Mouse (Mus musculus) heart, embryonic 12.5 days (tissue): ENCODE data around the gene Ankrd50. TPM values are rescaled to one million over a fixed set of nuclear protein-coding genes. Genes with fewer than 3 reads are reported as not detected.

Experiments used
- ATAC-seq: fragments of 200-750 bp; cut with Nextera tagmentation; 2 replicates; pipeline ENCODE4 v1.8.0; 2017; ENCODE audit warnings: moderate TSS enrichment, moderate library complexity; ENCODE audit not compliant: insufficient number of reproducible peaks, low FRiP score
- H3K27ac ChIP-seq: fragments of 300-500 bp; sonication (generic); 2 replicates; pipeline ENCODE4 v1.5.1; 2016; ENCODE audit warnings: mild to moderate bottlenecking, moderate library complexity; ENCODE audit not compliant: poor library complexity, severe bottlenecking
- H3K27me3 ChIP-seq: fragments of 300-500 bp; sonication (generic); replicated peaks from 2 replicates; pipeline ENCODE4 v1.6.1; 2016; ENCODE audit warnings: mild to moderate bottlenecking, moderate library complexity
- H3K36me3 ChIP-seq: fragments of 300-500 bp; sonication (generic); 2 replicates; pipeline ENCODE4 v1.6.1; 2016; ENCODE audit warnings: mild to moderate bottlenecking, moderate library complexity
- H3K4me1 ChIP-seq: fragments of 300-500 bp; sonication (generic); replicated peaks from 2 replicates; pipeline ENCODE4 v1.6.1; 2016; ENCODE audit warnings: mild to moderate bottlenecking
- H3K4me2 ChIP-seq: fragments of 300-500 bp; sonication (generic); 2 replicates; pipeline ENCODE4 v1.6.1; 2016; ENCODE audit warnings: mild to moderate bottlenecking, moderate library complexity
- H3K4me3 ChIP-seq: fragments of 300-500 bp; sonication (generic); 2 replicates; pipeline ENCODE4 v1.5.1; 2016; ENCODE audit warnings: mild to moderate bottlenecking
- H3K9ac ChIP-seq: fragments of 300-500 bp; sonication (generic); 2 replicates; pipeline ENCODE4 v1.6.1; 2016; ENCODE audit warnings: mild to moderate bottlenecking, moderate library complexity
- H3K9me3 ChIP-seq: fragments of 300-500 bp; sonication (generic); replicated peaks from 2 replicates; pipeline ENCODE4 v1.6.1; 2016; ENCODE audit warnings: mild to moderate bottlenecking, moderate library complexity
- WGBS: fragments of 180-500 bp; shearing (Covaris S2); methylation state at CpG from one replicate; pipeline ENCODE4 v1.1.7; 2016; 5-methylcytosine and 5-hydroxymethylcytosine counted together
- polyA plus RNA-seq: library from polyadenylated mRNA; unstranded; fragments of >200 nt; fragmentation: Nextera tagmentation; extraction: Ambion mirVana; gene quantifications from 2 replicates; pipeline ENCODE4 v1.2.1, GENCODE M21; 2016

Ankrd50 gene
- polyA plus RNA-seq = 27.3 and 32.4 TPM in 2 replicates

- H3K4me1 ChIP-seq = peaks cover 31% of the 10 kb centered on the region
- peak within 1 kb of the TSS; percentile 98 for H3K9ac ChIP-seq
- H3K9me3 ChIP-seq = no peaks in the 10 kb centered on the region
- peak within 1 kb of the TSS; percentile 73 for H3K4me2 ChIP-seq
- ATAC-seq = peak; percentile 98
- WGBS = under 1% methylated on average over 79 of the region's 81 CpGs
- no peaks in the 10 kb centered on the region for H3K27me3 ChIP-seq
- H3K36me3 ChIP-seq = peaks cover 20% of the 10 kb centered on the region
- peak within 1 kb of the TSS; percentile 92 for H3K4me3 ChIP-seq
- peak within 1 kb of the TSS; percentile 90 for H3K27ac ChIP-seq
Observed at GRCm38 (mm10) chr3:38484191-38485106, at the start of gene Ankrd50. Gene Ankrd50 (minus strand): TSS chr3:38484844.

DNA sequence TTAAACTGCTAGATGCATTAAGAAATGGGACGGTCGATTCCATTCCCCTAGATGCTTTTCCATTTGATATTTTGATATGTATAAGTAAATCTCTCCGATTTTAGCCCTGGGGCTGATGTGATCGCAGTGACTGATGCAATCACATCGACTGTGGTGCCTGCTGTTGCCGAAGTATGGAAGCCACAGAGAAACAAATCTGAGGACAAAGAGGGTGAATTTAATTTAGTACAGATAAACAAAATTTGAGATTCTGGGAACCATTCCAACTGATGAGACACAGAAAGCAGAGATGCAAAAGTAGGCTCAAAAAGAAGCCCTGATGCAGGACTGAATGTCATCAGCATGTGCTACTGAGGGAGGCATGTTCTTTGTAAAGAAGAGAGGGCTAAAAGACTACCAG, 49.6 kb upstream of the Ankrd50 start:
- H3K27ac ChIP-seq = no peak overlapping the region
- 84% methylated on average over 6 of the region's 6 CpGs for WGBS
- H3K9me3 ChIP-seq = no peaks in the 10 kb centered on the region
- H3K4me3 ChIP-seq = no peak overlapping the region
- H3K4me1 ChIP-seq = no peaks in the 10 kb centered on the region
- H3K9ac ChIP-seq = no peak overlapping the region
- no peak overlapping the region for H3K4me2 ChIP-seq
- ATAC-seq = no peak
- no peaks in the 10 kb centered on the region for H3K36me3 ChIP-seq
- H3K27me3 ChIP-seq = no peaks in the 10 kb centered on the region

GRCm38 (mm10) chr3:38520426-38520825, 35.8 kb upstream of the Ankrd50 start:
- H3K9ac ChIP-seq = no peak overlapping the region
- H3K36me3 ChIP-seq = no peaks in the 10 kb centered on the region
- ATAC-seq = no peak
- H3K4me1 ChIP-seq = no peaks in the 10 kb centered on the region
- WGBS = 76% methylated on average over 2 of the region's 2 CpGs
- H3K4me2 ChIP-seq = no peak overlapping the region
- no peak overlapping the region for H3K27ac ChIP-seq
- no peaks in the 10 kb centered on the region for H3K27me3 ChIP-seq
- H3K9me3 ChIP-seq = no peaks in the 10 kb centered on the region
- H3K4me3 ChIP-seq = no peak overlapping the region

- H3K4me1 ChIP-seq = no peaks in the 10 kb centered on the region
- no peak overlapping the region for H3K4me2 ChIP-seq
- no peak overlapping the region for H3K4me3 ChIP-seq
- no peak overlapping the region for H3K9ac ChIP-seq
- no peak for ATAC-seq
- no peaks in the 10 kb centered on the region for H3K9me3 ChIP-seq
- H3K27me3 ChIP-seq = no peaks in the 10 kb centered on the region
- WGBS = 75% methylated on average over 3 of the region's 3 CpGs
- H3K36me3 ChIP-seq = no peaks in the 10 kb centered on the region
- H3K27ac ChIP-seq = no peak overlapping the region
Observed at GRCm38 (mm10) chr3:38519971-38520370, 35.3 kb upstream of the Ankrd50 start.

- Histone ChIP-seq H3K9ac (no peak overlapping the region), H3K27me3 (no peaks in the 10 kb centered on the region), H3K4me2 (no peak overlapping the region), H3K4me3 (no peak overlapping the region), H3K4me1 (no peaks in the 10 kb centered on the region; the same call in 1 of the 2 replicates), H3K36me3 (no peaks in the 10 kb centered on the region), H3K9me3 (no peaks in the 10 kb centered on the region), H3K27ac (no peak overlapping the region)
- no peak for ATAC-seq
- 55% methylated on average over 4 of the region's 4 CpGs for WGBS
Observed at GRCm38 (mm10) chr3:38503606-38504005, 19.0 kb upstream of the Ankrd50 start.

DNA sequence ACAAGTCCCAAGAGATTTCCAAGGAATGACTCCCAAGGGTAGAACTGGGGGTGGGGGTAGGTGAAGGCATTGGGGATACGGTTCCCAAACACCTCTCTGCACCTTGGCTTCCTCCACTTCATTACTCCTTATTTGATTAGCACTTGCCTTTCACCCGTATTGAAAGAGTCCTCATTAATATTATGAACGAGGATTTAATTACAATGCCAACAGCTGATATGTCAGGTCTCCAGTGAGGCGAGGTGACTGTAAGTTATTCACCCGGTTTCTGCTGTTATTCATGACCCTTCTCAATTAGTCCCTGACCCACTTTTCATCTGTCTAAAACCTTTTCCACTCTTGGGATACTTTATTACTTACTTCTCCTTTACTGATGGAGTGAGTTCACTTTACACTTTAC, 17.5 kb upstream of the Ankrd50 start:
- no peak for ATAC-seq
- 74% methylated on average over 5 of the region's 5 CpGs for WGBS
- Histone ChIP-seq H3K9me3 (no peaks in the 10 kb centered on the region), H3K4me3 (no peak overlapping the region), H3K27ac (no peak overlapping the region), H3K4me1 (peaks cover 1% of the 10 kb centered on the region), H3K27me3 (no peaks in the 10 kb centered on the region), H3K36me3 (no peaks in the 10 kb centered on the region), H3K4me2 (no peak overlapping the region), H3K9ac (no peak overlapping the region)

GRCm38 (mm10) chr3:38501739-38502138, 17.1 kb upstream of the Ankrd50 start:
- 83% methylated on average over 2 of the region's 2 CpGs for WGBS
- H3K36me3 ChIP-seq = no peaks in the 10 kb centered on the region
- no peaks in the 10 kb centered on the region for H3K9me3 ChIP-seq
- H3K27ac ChIP-seq = no peak overlapping the region
- peaks cover 5% of the 10 kb centered on the region for H3K4me1 ChIP-seq
- H3K9ac ChIP-seq = no peak overlapping the region
- no peak overlapping the region for H3K4me3 ChIP-seq
- no peaks in the 10 kb centered on the region for H3K27me3 ChIP-seq
- no peak overlapping the region for H3K4me2 ChIP-seq
- no peak for ATAC-seq

GRCm38 (mm10) chr3:38501316-38501715, 16.7 kb upstream of the Ankrd50 start:
- H3K4me2 ChIP-seq = no peak overlapping the region
- H3K9ac ChIP-seq = no peak overlapping the region
- no peak overlapping the region for H3K4me3 ChIP-seq
- H3K27me3 ChIP-seq = no peaks in the 10 kb centered on the region
- peaks cover 6% of the 10 kb centered on the region for H3K4me1 ChIP-seq
- H3K27ac ChIP-seq = no peak overlapping the region
- H3K36me3 ChIP-seq = no peaks in the 10 kb centered on the region
- no peaks in the 10 kb centered on the region for H3K9me3 ChIP-seq
- WGBS = 69% methylated on average over 5 of the region's 5 CpGs
- ATAC-seq = no peak

DNA sequence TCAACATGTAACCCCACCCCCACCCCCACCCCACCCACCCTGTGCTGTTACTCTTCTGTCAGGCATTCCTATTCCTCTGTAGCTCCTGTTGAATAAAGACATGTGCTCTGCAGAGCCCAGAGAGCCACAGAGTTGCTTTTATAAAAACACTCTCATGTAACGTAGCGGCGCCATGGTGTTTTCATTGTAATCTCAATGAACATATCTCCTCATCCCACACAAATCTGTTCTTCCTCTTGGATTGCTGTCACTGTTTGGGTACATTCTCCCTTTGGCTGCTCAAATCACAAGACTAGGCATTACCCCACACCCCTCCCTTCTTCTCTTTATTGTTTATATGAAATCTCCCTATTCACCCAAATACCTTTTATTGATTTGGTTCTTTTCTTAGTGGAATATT, 13.9 kb upstream of the Ankrd50 start:
- H3K4me1 ChIP-seq = peaks cover 6% of the 10 kb centered on the region
- H3K9ac ChIP-seq = no peak overlapping the region
- H3K4me2 ChIP-seq = no peak overlapping the region
- WGBS = 88% methylated on average over 3 of the region's 3 CpGs
- no peak overlapping the region for H3K27ac ChIP-seq
- no peaks in the 10 kb centered on the region for H3K9me3 ChIP-seq
- no peaks in the 10 kb centered on the region for H3K27me3 ChIP-seq
- H3K36me3 ChIP-seq = no peaks in the 10 kb centered on the region
- no peak overlapping the region for H3K4me3 ChIP-seq
- ATAC-seq = no peak

GRCm38 (mm10) chr3:38496795-38497385, 12.2 kb upstream of the Ankrd50 start:
- H3K27ac ChIP-seq = no peak overlapping the region
- no peak overlapping the region for H3K4me3 ChIP-seq
- 85% methylated on average over 3 of the region's 3 CpGs for WGBS
- H3K9me3 ChIP-seq = no peaks in the 10 kb centered on the region
- no peak overlapping the region for H3K9ac ChIP-seq
- ATAC-seq = no peak
- no peaks in the 10 kb centered on the region for H3K36me3 ChIP-seq
- H3K4me2 ChIP-seq = no peak overlapping the region
- H3K27me3 ChIP-seq = no peaks in the 10 kb centered on the region
- H3K4me1 ChIP-seq = peaks cover 10% of the 10 kb centered on the region

GRCm38 (mm10) chr3:38491702-38492101, 7.1 kb upstream of the Ankrd50 start:
- H3K9ac ChIP-seq = no peak overlapping the region
- H3K27ac ChIP-seq = 0 out of 2 replicates have a peak overlapping the region, but pooled peaks have one; percentile 26
- peaks cover 5% of the 10 kb centered on the region for H3K4me1 ChIP-seq
- no peaks in the 10 kb centered on the region for H3K36me3 ChIP-seq
- ATAC-seq = no peak
- no peaks in the 10 kb centered on the region for H3K27me3 ChIP-seq
- WGBS = 58% methylated on average over 3 of the region's 3 CpGs
- H3K4me3 ChIP-seq = no peak overlapping the region
- no peaks in the 10 kb centered on the region for H3K9me3 ChIP-seq
- H3K4me2 ChIP-seq = no peak overlapping the region
